Mouse (Mus musculus): ENCODE measurements around the gene Erbb3.

DNA sequence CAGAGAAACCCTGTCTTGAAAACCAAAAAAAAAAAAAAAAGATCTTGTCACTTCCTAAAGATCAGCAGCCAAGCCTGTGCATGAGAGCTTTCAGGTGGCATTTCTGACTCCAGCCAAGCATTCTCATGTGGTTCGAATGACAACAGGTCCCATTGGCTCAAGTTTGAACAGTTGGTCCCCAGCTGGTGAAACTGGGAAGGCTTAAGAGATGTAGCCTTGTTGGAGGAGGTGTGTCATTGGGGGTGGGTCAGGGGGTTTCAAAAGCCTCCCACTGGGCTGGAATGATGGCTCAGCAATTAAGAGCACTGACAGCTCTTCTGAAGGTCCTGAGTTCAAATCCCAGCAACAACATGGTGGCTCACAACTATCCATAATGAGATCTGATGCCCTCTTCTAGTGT lies 12.0 kb upstream of the Erbb3 start:
- TF ChIP-seq CTCF (IDR thresholded peaks at IDR 0.05; ENCODE audit: low read depth) (no peak), EP300 (optimal IDR thresholded peaks at IDR 0.05) (no peak)

Data from stomach, postnatal 0 days (tissue).